Mouse (Mus musculus): Measurements from ENCODE around the gene Stpg2. TPM values are rescaled to one million over a fixed set of nuclear protein-coding genes. Genes with fewer than 3 reads are reported as not detected.
"Not testable (repeated sequence)": the region's sequence is repeated elsewhere in the genome, so short reads cannot be mapped to it uniquely, and the experiment has no call there.

Stpg2 gene
- polyA plus RNA-seq, 1 experiment = not detected

DNA sequence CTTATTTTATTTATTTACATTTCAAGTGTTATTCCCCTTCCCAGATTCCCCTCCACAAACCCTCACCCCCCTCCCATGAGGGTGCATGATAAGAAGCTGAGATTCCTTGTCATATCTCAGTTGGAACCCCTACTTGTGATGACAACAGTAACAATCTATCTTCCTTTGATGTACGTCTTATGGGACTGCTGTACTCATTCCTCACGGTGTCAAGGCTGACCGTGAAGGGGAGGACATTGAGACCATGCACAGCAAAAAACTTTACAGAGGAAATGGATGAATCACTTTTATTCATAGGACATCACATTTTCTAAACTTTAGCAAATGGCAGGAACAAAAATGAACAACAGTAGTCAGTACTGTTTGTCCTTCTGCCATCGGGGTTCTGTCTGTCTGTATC, 21.3 kb downstream of the Stpg2 start:
- no peaks in the 10 kb centered on the region for H3K36me3 ChIP-seq (ENCODE audit: control insufficient read depth, insufficient read depth, low read length, poor library complexity, severe bottlenecking)
- no peaks in the 10 kb centered on the region for H3K9me3 ChIP-seq (replicated peaks; ENCODE audit: control insufficient read depth, insufficient read depth, low read length, poor library complexity, severe bottlenecking)
- no peak overlapping the region for H3K4me3 ChIP-seq (ENCODE audit: low read depth, low read length)
- TF ChIP-seq EP300 (IDR thresholded peaks at IDR 0.05; ENCODE audit: insufficient read depth, low read depth, low read length) (no peak), CTCF (IDR thresholded peaks at IDR 0.05; ENCODE audit: low read depth, low read length) (no peak)
- no peak overlapping the region for H3K27ac ChIP-seq (ENCODE audit: insufficient read depth, low read length)
- H3K4me1 ChIP-seq (ENCODE audit: control insufficient read depth, insufficient read depth, low read length) = no peaks in the 10 kb centered on the region
- no peak overlapping the region for H3K9ac ChIP-seq (ENCODE audit: low read depth, poor library complexity, severe bottlenecking)
- no peaks in the 10 kb centered on the region for H3K27me3 ChIP-seq (ENCODE audit: control insufficient read depth, insufficient read depth, low read length, poor library complexity, severe bottlenecking)

DNA sequence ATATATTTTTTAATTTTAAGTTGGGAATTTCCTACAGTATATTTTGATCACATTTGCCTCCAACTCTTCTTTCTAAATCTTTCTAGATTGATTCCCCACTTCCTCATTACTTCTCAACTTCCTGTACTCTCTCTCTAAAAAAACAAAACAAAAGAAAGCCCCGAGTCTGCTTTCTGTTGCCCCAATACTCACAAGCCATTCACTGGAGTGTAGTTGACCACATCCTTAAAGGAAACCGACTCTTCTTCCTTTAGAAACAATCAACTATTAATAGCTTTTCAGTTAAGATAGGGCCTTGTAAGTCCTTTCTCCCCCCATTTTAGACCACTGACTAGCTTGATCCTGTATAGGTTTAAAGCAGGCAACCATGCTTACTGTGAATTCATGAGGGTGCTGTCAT, 39.7 kb downstream of the Stpg2 start:
- Histone ChIP-seq H3K36me3 (ENCODE audit: control insufficient read depth, insufficient read depth, low read length, poor library complexity, severe bottlenecking) (no peaks in the 10 kb centered on the region), H3K27ac (ENCODE audit: insufficient read depth, low read length) (no peak overlapping the region), H3K27me3 (ENCODE audit: control insufficient read depth, insufficient read depth, low read length, poor library complexity, severe bottlenecking) (no peaks in the 10 kb centered on the region), H3K4me3 (ENCODE audit: low read depth, low read length) (no peak overlapping the region), H3K9ac (ENCODE audit: low read depth, poor library complexity, severe bottlenecking) (no peak overlapping the region), H3K9me3 (replicated peaks; ENCODE audit: control insufficient read depth, insufficient read depth, low read length, poor library complexity, severe bottlenecking) (peaks cover 8% of the 10 kb centered on the region; the same call in 1 of the 2 replicates), H3K4me1 (ENCODE audit: control insufficient read depth, insufficient read depth, low read length) (no peaks in the 10 kb centered on the region)
- no peak for TF ChIP-seq CTCF (IDR thresholded peaks at IDR 0.05; ENCODE audit: low read depth, low read length)
- no peak for TF ChIP-seq EP300 (IDR thresholded peaks at IDR 0.05; ENCODE audit: insufficient read depth, low read depth, low read length)
- no peak for TF ChIP-seq POLR2A (IDR thresholded peaks at IDR 0.05; ENCODE audit: insufficient read depth, low read length)

DNA sequence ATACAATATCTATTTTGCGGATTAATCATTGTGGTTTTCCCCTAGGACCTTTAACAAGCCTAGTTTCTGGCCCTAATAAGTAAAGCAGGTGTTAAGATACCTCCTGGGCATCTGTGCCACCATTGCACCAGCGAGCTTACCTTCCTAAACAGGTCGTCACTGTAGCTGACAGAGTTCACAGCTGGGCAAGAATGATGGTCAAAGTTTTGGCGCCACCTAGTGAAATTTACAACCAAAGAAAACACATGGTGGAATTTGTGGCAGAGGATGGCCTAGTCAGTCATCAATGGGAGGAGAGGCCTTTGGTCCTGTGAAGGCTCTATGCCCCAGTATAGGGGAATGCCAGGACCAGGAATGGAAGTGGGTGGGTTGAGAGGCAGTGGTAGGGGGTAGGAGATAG, 41.0 kb downstream of the Stpg2 start:
- H3K27ac ChIP-seq (ENCODE audit: insufficient read depth, low read length) = no peak overlapping the region

DNA sequence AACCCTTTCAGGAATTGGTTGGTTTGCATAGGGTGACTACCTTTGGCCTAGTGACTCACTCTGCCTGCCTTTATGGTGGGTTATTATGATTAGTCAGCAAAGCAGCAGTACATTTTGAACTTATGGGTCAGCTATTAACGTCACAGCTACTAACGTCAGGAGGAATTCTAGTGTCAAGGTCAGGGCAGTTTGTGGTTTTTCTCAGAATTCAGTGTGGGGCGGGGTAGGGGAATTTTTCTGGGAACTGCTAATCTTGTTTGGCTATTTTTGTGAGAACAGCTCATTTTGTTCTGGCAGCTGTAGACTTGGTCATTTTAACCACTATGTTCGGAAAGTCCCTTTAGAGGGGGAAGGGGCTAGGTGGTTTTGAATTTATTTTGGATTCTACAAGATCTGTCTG, 56.9 kb downstream of the Stpg2 start:
- peaks cover 14% of the 10 kb centered on the region for H3K9me3 ChIP-seq (replicated peaks; ENCODE audit: control insufficient read depth, insufficient read depth, low read length, poor library complexity, severe bottlenecking)

More for the DNA sequence above, 41.0 kb downstream of the Stpg2 start:
- H3K27me3 ChIP-seq (ENCODE audit: control insufficient read depth, insufficient read depth, low read length, poor library complexity, severe bottlenecking) = no peaks in the 10 kb centered on the region
- H3K9me3 ChIP-seq (replicated peaks; ENCODE audit: control insufficient read depth, insufficient read depth, low read length, poor library complexity, severe bottlenecking) = peaks cover 8% of the 10 kb centered on the region; the same call in 1 of the 2 replicates
- no peaks in the 10 kb centered on the region for H3K4me1 ChIP-seq (ENCODE audit: control insufficient read depth, insufficient read depth, low read length)
- no peak overlapping the region for H3K9ac ChIP-seq (ENCODE audit: low read depth, poor library complexity, severe bottlenecking)
- no peak overlapping the region for H3K4me3 ChIP-seq (ENCODE audit: low read depth, low read length)
- no peaks in the 10 kb centered on the region for H3K36me3 ChIP-seq (ENCODE audit: control insufficient read depth, insufficient read depth, low read length, poor library complexity, severe bottlenecking)
- TF ChIP-seq CTCF (IDR thresholded peaks at IDR 0.05; ENCODE audit: low read depth, low read length) = no peak

DNA sequence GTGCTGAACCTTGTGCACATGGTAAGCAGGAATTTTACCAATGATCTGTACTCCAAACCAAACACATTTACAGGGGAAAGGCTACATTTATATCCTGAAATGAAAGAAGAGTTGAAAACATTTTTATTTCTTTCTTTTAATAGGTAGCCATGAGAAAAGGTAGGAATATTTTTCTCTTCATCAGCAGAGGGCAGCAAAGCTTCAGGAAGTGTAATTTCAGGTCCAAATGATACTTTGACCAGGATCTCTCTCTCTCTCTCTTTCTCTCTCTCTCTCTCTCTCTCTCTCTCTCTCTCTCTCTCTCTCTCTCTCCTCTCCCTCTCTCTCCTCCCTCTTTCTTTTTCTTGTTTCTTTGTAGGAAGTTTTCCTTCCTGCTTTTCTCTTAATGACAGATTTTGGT, 92.4 kb downstream of the Stpg2 start:
- no peak overlapping the region for H3K27ac ChIP-seq (ENCODE audit: insufficient read depth, low read length)
- no peaks in the 10 kb centered on the region for H3K4me1 ChIP-seq (ENCODE audit: control insufficient read depth, insufficient read depth, low read length)
- H3K36me3 ChIP-seq (ENCODE audit: control insufficient read depth, insufficient read depth, low read length, poor library complexity, severe bottlenecking) = no peaks in the 10 kb centered on the region
- no peak overlapping the region for H3K4me3 ChIP-seq (ENCODE audit: low read depth, low read length)
- no peak for TF ChIP-seq CTCF (IDR thresholded peaks at IDR 0.05; ENCODE audit: low read depth, low read length)
- H3K9me3 ChIP-seq (replicated peaks; ENCODE audit: control insufficient read depth, insufficient read depth, low read length, poor library complexity, severe bottlenecking) = 0 out of 2 replicates have a peak, but pooled peaks cover 2% of the 10 kb centered on the region
- no peak overlapping the region for H3K9ac ChIP-seq (ENCODE audit: low read depth, poor library complexity, severe bottlenecking)
- H3K27me3 ChIP-seq (ENCODE audit: control insufficient read depth, insufficient read depth, low read length, poor library complexity, severe bottlenecking) = no peaks in the 10 kb centered on the region

More for the DNA sequence above, 56.9 kb downstream of the Stpg2 start:
- not testable (repeated sequence) for H3K27me3 ChIP-seq (ENCODE audit: control insufficient read depth, insufficient read depth, low read length, poor library complexity, severe bottlenecking); H3K36me3 ChIP-seq (ENCODE audit: control insufficient read depth, insufficient read depth, low read length, poor library complexity, severe bottlenecking); H3K27ac ChIP-seq (ENCODE audit: insufficient read depth, low read length); H3K4me1 ChIP-seq (ENCODE audit: control insufficient read depth, insufficient read depth, low read length); H3K9ac ChIP-seq (ENCODE audit: low read depth, poor library complexity, severe bottlenecking); H3K4me3 ChIP-seq (ENCODE audit: low read depth, low read length)

DNA sequence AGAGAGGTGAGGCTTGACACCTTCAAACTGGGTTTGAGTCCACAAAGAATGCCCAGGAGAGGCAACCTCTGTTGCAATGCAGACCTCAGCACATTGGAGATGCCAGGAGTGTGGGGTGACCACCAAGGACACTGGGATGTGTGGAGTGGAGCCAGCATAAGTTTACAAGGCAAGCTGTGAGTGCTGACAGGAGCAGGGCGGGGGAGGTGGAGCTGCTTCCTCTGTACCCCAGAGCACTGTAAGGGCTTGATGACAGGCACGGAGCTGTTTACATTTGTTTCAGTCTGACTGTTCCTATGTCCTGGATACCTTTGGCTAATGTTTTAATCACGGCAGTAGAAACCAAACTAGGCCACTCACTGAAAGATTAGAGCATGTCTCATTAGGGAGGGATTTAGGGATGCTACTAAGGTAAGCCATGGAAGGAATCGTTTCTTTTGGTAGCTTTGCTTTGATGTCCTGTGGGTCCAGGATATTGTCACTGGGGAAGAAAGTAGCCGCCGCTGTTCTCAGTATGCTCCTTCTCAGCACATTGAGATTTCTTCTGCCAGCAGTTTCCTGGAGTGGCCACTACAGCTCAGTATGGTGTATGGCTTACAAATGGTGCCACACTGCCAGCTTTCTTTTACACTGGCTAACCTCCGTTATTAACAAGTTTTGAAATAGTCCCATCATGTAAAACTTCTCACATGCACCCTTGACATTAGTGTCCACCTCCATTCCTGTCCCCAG, 102.8 kb downstream of the Stpg2 start:
- TF ChIP-seq CTCF (IDR thresholded peaks at IDR 0.05; ENCODE audit: low read depth, low read length) (no peak), EP300 (IDR thresholded peaks at IDR 0.05; ENCODE audit: insufficient read depth, low read depth, low read length) (no peak), POLR2A (IDR thresholded peaks at IDR 0.05; ENCODE audit: insufficient read depth, low read length) (no peak)
- no peaks in the 10 kb centered on the region for H3K9me3 ChIP-seq (replicated peaks; ENCODE audit: control insufficient read depth, insufficient read depth, low read length, poor library complexity, severe bottlenecking)
- H3K27me3 ChIP-seq (ENCODE audit: control insufficient read depth, insufficient read depth, low read length, poor library complexity, severe bottlenecking) = no peaks in the 10 kb centered on the region

More for the DNA sequence above, 102.8 kb downstream of the Stpg2 start:
- Histone ChIP-seq H3K9ac (ENCODE audit: low read depth, poor library complexity, severe bottlenecking) (no peak overlapping the region), H3K4me3 (ENCODE audit: low read depth, low read length) (no peak overlapping the region), H3K27ac (ENCODE audit: insufficient read depth, low read length) (no peak overlapping the region), H3K36me3 (ENCODE audit: control insufficient read depth, insufficient read depth, low read length, poor library complexity, severe bottlenecking) (no peaks in the 10 kb centered on the region), H3K4me1 (ENCODE audit: control insufficient read depth, insufficient read depth, low read length) (no peaks in the 10 kb centered on the region)

Data from ES-Bruce4 (cell line).